Mouse (Mus musculus): ENCODE measurements around the gene Ctnnb1.
A peak's percentile ranks its signal among the peaks of the same experiment; 100 is the strongest.

Gene Ctnnb1

DNA sequence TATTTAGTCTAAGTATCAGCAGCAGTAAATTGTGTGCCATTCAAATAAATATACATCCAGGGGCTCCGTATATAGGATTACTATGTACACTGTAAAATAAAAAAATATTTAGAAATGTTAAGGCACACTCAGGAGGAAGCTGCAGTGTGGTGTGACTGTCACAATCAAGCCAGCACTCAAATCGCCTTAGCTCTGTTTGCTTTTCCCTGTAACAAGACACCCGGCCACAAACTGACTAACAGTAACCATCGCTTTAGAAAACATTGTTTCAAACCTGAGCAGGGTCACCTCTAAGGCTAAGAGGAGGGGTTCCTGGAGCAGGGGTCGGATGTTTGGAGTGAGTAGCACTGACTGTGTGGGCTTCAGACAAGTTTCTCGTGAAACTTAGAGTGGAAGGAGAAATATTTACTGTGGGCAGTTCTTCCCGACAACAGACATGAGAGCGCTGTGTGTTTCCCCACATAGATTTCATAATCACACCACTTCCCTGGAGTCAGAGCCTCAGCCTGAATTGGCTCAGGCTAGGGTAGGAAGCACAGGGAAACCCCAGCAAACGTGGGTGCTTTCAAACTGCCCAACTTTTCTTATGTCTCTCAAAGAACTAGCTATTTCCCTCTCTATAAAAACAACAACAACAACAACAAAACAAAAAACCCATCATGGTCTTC, 1.9 kb upstream of the Ctnnb1 start:
- no peak for DNase-seq (ENCODE audit: low spot score in 2 of 2)

DNA sequence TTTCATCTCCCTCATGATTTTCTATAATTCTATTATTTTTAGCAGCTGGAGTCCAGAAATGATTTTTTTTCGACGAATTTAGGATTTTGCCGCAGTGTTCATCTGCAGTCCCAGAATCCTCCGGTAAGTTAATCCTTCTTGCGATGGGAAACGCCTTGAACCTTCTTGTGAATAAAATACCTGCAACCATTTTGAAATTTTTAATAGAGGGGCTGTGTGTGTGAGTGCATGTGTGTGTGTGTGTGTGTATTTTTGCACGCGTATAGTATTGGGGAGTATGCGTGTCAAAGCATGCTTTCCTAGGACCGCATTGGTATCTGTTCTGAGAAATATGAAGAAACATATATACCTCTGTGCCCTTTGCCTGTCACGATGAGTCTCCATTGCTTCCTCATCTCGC, 1.0 kb downstream of the Ctnnb1 start:
- no peak for DNase-seq (ENCODE audit: low spot score in 2 of 2)

DNA sequence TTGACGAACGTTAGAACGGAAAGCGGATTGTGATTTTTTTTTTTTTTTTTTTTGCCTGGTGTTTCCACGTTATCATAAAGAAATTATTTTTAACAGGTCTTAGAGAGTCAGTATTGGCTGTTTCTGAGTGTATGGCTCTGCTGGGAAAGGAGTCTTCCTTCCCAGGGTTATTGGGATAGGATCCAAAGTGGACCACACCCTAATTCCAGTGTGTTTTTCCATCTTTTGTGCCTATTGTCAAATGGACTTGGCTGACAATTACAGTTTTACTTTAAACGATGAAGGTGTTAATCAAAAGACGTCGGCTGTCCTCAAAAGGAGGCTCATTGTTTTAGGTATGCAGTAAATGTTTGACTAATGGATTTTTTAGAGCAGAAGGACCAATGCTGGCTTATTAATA, 1.8 kb downstream of the Ctnnb1 start:
- DNase-seq (ENCODE audit: low spot score in 2 of 2) = no peak

DNA sequence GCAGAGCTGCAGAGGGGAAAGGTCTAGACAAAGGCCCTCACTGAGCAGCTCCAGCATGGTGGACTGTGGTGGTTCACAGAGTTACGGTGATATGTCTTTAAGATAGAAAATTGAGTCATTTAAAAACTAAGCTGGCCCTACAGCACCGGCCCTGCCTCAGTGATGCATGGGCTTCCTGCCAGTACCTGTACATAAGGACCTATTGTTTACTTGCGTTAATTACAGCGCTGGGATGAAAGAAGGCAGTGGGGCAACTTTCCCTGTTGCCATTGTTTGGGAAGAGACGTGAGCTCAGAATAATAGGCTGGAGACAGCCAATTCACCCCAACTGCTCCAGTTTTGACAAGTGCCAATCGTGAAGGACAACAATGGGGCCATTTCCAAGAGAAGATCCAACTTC, 3.4 kb downstream of the Ctnnb1 start:
- no peak for DNase-seq (ENCODE audit: low spot score in 2 of 2)

DNA sequence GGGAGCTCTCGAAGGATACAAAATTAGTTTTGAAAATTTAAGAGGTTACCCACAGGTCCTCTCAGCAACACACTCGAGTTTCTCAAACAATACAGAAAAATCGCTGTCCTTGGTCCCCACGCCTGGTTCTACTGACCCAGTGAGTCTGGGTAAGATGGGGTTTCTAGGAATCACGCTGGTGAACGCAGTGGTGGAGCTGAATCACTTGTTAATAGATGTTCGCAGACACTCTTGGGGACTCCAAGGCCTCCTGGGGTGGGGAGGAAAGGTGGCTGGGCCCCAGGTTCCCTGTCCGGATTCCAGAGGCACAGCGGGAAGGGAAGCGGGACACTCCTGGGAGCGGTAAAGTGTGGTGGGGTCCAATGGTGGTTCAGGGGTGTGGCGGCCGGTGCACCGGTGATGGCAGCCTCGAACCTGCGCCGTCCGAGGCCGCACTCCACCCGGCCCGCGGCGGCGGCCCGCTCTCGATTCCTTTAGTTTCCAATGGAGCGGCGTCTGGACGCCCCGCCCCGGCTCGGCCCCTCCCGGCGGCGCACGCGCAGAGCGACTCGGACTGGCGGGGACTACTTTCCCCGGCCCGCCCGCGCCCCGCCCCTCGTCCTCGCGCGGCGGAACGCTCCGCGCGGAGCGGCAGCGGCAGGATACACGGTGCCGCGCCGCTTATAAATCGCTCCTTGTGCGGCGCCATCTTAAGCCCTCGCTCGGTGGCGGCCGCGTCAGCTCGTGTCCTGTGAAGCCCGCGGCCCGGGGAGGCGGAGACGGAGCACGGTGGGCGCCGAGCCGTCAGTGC, 4.0 kb downstream of the Ctnnb1 start:
- DNase-seq (ENCODE audit: low spot score in 2 of 2) = peak; percentile 95 to 97

DNA sequence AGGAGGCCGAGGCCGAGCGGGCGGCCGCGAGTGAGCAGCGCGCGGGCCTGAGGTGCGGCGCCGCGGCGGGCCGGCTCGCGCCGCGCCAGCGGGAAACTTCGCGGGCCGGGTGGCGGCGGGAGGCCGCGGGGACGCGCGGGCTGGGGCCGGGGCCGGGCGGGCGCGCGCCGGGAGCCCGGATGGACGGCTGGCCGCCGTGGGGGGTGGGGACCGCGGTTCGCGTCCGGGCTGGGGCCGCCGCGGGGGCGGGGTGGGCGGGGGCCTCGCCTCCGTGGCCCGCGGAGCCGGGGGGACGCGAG, 4.5 kb downstream of the Ctnnb1 start:
- DNase-seq (ENCODE audit: low spot score in 2 of 2) = no peak

DNA sequence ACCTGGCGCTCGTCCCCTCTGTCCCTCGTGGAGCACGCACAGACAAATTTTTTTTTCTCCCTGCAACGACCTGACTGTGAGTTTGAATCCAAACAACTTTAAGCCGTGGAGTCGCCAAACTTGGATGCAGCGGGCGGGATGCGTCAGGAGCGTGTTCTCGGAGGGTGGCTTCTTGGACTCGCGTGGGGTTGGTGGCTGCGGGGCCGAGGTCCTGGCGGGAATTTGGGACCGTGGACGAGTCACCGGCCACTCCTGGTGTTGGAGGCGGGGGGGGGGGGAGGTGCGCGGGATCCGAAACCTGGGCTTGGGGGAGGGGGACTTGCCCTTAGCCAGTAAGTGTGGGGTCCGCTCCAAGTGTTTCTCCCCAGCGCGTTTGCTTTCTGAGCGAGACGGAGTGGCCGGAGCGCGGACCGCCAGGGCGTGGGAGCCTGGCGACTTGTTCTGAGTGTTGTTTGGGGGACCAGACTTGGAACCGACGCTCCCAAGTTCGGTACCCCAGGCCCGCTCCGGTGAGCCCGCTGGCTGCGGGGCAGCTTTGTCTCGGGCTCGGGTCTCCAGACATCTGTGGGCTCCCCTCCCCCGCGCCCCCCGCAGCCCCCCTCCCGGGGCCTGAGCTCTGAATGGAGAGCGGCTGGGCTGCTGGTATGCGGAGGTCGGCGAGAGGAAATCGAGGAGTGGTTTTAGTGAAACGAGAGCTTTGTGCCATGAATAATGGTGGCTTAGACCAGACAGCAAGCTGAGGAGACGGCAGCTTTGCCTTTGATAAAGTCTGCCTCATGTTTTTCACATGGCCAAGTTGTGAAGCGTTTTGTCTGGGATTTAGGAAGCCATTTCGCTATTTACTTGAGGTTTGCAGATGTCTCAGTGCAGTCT, 5.1 kb downstream of the Ctnnb1 start:
- peak in 1 of 2 experiments; percentile 30 for DNase-seq (ENCODE audit: low spot score in 2 of 2)

DNA sequence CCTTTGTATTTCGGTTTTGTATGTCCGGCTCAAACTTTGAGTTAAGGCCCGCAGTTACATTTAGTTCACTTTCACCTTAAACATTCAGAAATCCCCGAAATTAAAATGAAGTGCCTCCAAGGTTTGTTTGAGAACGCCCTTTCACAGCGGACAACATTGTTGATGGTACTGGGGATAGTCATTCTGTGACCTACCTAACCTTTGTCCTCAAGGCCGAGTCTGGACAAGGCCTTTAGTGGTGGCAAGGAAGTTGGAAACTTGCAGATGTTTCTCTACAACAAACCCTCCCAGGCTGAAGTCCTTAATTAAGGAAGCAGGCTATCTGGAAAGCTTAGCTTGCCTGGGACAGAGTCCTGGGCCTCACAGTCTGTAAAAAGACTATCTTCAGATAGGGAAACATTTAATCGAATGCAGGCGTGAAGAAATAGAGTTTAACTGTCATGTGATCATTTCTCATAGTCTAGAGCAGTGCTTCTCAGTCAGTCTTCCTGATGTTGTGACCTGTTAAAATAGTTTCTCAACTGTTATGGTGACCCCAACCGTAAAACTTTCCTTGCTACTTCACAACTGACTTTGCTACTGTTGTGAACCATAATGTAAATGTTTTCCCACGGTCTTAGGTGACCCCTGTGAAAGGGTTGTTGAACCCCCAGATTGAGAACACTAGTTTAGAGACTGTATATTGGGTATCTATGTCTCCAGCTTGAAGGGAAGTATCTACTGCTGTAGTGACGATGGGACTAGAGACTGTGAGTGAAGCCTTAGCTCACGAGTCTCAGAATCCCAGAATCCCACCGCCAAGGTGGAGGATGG, 6.0 kb downstream of the Ctnnb1 start:
- no peak for DNase-seq (ENCODE audit: low spot score in 2 of 2)

DNA sequence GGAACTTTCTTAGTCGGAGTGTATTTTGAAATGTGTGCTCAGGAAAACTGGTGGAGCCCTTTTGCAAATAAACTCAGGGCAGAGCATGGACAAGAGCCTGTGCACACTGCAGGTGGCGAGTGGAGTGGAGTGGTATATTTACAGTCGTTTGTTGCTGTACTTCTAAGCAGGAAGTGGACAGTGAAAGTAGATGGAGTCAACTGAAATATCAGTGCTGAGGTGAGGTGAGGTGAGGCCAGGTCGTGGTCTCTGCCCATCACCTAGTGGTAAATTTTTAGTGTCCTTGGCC, 6.6 kb downstream of the Ctnnb1 start:
- DNase-seq (ENCODE audit: low spot score in 2 of 2) = no peak

DNA sequence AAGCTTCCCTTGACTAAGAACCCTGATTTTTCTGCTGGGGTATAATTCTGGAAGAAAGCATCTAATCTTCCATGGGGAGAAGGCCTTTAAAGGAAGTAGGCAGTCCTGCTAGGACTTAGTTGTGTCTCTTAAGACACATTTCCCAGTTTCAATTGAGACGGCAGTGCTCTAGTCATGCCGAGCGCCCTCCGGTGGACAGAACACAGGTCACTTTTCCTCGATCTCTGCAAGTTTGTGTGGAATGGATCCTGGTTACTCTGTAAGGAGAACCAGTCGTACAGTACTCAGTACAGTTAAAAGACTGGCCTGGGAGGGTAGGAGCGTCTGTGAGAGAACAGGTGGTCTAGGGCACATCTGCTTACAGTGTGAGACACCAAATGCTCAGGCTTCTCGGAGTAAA, 7.3 kb downstream of the Ctnnb1 start:
- DNase-seq (ENCODE audit: low spot score in 2 of 2) = peak in 1 of 2 experiments; percentile 40

DNA sequence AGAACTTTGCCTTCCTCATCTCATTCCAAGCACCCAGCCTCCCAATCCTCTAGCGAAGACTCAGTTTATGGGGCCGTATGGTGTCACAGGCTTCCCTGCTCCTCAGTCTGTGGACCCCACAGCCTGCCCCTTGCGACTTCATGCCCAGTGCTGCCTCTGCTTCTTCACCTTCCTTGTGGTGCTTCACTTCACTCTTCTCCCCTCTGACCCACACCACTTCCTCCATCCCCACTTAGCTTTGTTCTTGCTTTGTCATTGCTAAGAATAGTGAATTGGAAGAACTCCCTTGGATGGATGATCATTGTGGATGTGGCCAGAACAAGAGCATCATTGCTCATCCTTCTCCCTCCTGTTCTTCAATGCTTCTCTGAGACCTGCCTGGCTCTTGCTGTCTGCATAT, 11.8 kb downstream of the Ctnnb1 start:
- DNase-seq (ENCODE audit: low spot score in 2 of 2) = no peak

DNA sequence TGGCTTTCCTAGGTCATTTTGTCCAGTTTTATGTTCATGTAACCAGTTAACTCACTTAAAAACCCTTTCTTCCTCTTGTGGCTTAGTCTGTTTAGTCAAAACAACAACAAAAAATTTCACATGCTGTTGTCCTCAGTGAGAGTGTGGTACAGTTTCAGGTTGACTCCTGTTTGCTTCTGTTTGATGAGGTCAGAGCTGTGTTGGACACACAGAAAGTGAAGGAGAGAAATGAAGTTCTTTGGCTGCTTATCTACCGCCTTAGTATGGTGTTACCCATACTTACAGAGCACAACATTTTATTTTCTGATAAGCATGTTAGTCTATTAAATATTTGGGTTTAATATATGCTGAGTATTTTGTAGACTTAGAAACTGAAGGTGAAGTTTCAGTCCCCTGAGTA, 14.7 kb downstream of the Ctnnb1 start:
- DNase-seq (ENCODE audit: low spot score in 2 of 2) = no peak

DNA sequence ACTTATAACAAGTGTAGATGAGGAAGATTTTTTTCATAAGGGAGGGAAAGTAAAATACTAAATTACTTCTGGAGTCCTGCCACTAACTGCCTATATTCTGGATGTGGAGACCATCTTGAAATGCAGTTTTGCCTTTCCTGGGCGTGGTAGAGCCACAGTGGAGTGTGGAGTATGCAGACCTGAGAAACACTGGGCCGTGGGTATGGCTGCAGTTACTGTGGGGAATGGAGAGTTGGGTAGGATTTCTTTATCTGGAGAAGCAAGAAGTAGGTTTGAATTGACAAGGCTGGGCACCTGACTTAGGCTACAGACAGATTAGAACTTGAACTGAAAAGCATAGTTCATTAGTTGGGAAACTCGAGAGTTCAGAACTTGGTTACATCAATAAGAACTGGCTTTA, 15.2 kb downstream of the Ctnnb1 start:
- no peak for DNase-seq (ENCODE audit: low spot score in 2 of 2)

DNA sequence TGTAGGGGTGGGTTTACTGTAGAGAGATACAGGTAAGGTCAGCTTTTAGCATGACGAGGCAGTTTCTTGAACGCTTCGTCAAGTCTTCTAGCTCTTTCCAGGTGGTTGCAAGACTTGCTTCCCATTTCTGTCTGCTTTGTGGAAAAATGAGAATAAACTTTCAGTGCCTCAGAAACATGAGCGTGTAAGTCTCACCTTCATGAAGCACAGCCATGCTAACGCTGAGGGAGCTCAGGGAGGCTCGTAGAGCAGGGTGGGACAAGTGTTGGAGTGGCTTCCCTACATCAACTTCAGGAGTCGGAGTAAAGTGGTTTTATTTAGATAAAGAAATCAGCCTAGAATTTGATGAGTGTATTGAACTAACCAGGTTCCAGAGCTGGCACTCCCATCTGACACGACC, 17.1 kb downstream of the Ctnnb1 start:
- DNase-seq (ENCODE audit: low spot score in 2 of 2) = no peak

DNA sequence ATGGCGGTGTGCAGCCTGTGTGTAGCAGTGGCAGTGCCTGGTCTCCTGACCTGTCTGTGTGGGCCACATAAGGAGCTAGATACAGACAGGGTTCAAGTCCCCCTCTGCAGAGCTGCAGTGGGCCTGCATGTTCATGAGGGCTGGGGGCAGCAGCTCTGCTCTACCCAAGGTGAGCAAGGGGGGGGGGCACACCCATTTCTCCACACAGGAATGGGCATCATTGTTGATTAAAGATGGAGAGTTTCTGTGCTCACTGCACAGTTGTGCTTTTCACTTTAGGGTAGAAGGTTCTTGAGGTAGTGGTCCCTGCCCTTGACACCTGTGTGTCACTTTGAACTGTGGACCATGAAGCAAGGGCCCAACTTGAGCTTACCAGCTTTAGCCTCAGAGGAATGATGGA, 19.8 kb downstream of the Ctnnb1 start:
- no peak for DNase-seq (ENCODE audit: low spot score in 2 of 2)

DNA sequence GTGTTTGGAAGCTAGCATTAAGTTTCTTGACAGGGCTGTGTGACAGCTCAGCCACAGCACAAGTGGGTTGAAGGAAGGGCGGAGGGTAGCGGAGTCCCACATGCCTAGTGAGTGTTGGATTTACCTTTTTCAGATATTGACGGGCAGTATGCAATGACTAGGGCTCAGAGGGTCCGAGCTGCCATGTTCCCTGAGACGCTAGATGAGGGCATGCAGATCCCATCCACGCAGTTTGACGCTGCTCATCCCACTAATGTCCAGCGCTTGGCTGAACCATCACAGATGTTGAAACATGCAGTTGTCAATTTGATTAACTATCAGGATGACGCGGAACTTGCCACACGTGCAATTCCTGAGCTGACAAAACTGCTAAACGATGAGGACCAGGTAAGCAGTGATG, 21.7 kb downstream of the Ctnnb1 start:
- DNase-seq (ENCODE audit: low spot score in 2 of 2) = no peak

DNA sequence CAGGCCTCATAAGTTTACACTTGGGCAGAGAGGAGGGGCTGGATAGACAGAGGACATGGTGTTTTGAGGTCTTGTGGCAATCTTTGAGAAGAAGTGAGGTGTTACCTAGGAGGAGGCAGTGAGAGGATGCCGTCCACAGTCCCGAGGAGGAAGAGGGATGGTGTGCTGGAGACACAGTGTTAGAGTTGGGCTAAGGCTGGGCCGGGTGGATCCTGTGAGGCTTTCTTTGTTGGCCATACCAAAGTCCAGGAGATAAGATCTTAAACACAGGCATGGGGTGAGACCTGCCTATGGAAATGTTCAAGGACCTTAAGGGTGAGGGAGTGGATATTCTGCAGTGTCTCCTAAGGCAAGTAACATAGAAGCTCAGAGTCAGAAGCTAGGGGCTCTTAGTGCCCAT, 22.9 kb downstream of the Ctnnb1 start:
- DNase-seq (ENCODE audit: low spot score in 2 of 2) = no peak

DNA sequence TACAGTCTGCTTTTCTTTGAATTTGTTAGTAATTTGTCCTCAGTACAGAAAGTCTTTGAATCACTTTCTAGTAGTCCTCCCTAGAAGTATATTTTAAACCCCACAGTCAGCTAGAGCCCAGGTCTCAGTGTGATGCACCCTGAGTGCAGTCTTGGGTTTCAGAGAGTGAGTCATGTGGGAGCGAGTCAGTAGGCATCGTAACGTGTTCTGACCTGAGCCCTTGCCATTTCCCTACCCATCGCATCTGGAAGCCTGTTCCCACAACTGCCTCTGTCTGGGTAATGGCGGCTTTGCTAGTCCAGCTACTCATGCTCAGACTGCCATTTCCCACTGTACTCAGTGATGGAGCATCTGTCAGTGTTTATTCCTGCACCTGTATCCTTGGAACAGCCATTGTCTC, 29.0 kb downstream of the Ctnnb1 start:
- no peak for DNase-seq (ENCODE audit: low spot score in 2 of 2)

DNA sequence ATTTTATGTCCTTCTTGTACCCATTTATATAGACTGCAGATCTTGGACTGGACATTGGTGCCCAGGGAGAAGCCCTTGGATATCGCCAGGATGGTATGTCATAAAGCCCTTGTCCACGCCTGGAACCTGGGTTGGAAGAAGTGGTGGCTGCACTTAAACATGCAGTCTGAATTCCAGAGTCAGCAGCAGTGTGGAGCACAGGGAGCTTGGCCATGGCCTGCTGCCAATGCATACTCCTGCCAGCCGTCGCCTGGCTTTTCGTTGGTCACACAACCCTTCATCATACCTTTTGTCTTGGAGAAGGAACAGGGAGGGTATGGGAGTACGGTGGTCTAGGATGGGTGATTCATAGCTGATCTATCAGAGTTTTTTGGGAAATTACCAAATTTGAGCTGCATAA, 29.5 kb downstream of the Ctnnb1 start:
- DNase-seq (ENCODE audit: low spot score in 2 of 2) = no peak

DNA sequence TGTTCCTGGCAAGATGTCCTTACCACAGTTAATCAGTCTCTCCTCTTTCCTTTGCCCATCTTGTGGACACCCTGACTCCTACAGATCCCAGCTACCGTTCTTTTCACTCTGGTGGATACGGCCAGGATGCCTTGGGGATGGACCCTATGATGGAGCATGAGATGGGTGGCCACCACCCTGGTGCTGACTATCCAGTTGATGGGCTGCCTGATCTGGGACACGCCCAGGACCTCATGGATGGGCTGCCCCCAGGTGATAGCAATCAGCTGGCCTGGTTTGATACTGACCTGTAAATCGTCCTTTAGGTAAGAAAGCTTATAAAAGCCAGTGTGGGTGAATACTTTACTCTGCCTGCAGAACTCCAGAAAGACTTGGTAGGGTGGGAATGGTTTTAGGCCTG, 30.2 kb downstream of the Ctnnb1 start:
- no peak for DNase-seq (ENCODE audit: low spot score in 2 of 2)

DNA sequence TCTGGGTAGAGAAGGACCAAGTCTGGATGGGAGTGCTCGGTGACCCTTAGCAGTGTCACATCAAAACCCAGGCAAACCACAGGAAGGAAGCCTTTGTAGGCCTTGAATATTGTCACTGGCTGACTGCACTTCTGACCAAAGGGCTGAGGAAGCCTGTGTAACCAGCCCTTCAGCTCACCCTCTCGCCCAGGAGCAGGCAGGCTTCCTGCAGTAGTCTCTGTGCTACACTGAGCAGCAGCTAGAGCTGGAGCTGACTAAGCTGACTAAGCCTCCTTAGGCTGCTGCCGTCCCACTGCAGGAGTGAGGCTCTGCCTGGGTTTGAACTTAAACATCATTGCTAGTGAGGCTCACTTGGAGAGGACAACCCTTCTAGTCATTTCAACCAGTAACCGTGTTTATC, 31.6 kb downstream of the Ctnnb1 start:
- no peak for DNase-seq (ENCODE audit: low spot score in 2 of 2)

DNA sequence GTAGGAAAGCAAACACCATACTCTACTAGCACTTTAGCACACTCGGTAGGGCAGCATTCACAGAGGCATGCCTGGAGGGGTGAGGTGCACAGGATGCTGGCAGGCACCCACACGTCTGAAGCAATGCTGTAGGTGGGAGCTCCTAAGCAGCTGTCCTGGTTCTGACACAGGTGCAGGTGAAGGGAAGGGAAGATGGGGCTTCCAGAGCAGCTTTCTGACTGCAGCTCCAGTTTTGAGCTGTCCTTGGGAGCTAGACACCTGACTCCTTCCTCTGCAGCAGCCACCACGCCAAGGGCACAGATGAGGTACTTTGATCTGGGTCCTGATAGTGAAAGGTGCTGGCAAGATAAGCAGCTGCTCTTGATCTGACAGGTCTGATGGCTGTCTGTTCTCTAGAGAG, 32.5 kb downstream of the Ctnnb1 start:
- DNase-seq (ENCODE audit: low spot score in 2 of 2) = no peak
